Mouse (Mus musculus) ES-E14 (cell line): ENCODE measurements around the gene Ttn.

Experiments used
- CHD2 ChIP-seq: IDR thresholded peaks from 2 replicates; pipeline ENCODE4 v1.6.1; 2014; ENCODE audit warnings: mild to moderate bottlenecking, low read depth, low read length, inconsistent platforms
- ZC3H11A ChIP-seq: IDR thresholded peaks from 2 replicates; pipeline ENCODE4 v1.6.1; 2012; ENCODE audit warnings: low read depth, mild to moderate bottlenecking, inconsistent platforms, low read length, borderline replicate concordance

GRCm38 (mm10) chr2:76966013-76966412 lies 16.3 kb downstream of the Ttn start:
- TF ChIP-seq CHD2 (no peak), ZC3H11A (no peak)
